Mouse (Mus musculus): ENCODE measurements around the gene Lrrc29.

DNA sequence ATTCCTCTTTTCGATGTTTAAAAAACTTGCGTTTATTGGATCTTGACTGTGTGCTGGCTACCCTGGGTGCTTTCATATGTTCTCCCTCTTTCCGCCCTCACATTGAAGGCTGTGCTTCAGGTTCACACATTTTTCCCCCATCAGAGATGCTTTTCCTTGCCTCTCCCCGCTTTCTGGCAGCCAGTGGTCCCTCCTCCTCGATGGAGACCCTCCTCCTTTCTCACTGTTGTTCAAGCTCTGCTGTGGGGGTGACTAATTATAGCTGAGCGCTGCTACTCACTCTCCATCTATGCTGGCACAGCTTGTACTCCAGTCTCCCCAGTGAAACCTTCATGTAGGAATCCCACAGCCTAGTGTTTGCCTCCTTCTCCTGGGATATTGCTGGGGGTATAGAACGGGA lies 24.1 kb upstream of the Lrrc29 start:
- TF ChIP-seq CTCF (IDR thresholded peaks at IDR 0.05; ENCODE audit: insufficient read depth, low read length): no peak
- TF ChIP-seq POLR2A (IDR thresholded peaks at IDR 0.05; ENCODE audit: borderline replicate concordance, extremely low read depth, low read depth, low read length): no peak
